Mouse (Mus musculus): ENCODE data around the gene Calhm3. TPM values are rescaled to one million over a fixed set of nuclear protein-coding genes. Genes with fewer than 3 reads are reported as not detected.
"Not testable (repeated sequence)": the region's sequence is repeated elsewhere in the genome, so short reads cannot be mapped to it uniquely, and the experiment has no call there.

Gene Calhm3
- polyA plus RNA-seq, 1 experiment from 2014 or later, result not detected

- H3K36me3 ChIP-seq, result no peaks in the 10 kb centered on the region
- H3K27ac ChIP-seq (replicated peaks), result no peak overlapping the region
- no peaks in the 10 kb centered on the region for H3K9me3 ChIP-seq
- H3K4me2 ChIP-seq, result no peak overlapping the region
- H3K9ac ChIP-seq, result no peak overlapping the region
- no peak for ATAC-seq (ENCODE audit: low FRiP score, low read depth)
- 95% methylated on average over 6 of the region's 6 CpGs for WGBS
- no peak overlapping the region for H3K4me3 ChIP-seq
- peaks cover under 1% of the 10 kb centered on the region; the same call in 1 of the 2 replicates for H3K4me1 ChIP-seq (replicated peaks)
- no peaks in the 10 kb centered on the region for H3K27me3 ChIP-seq
Measured at GRCm38 (mm10) chr19:47163176-47163744, 5.7 kb upstream of the Calhm3 start.

GRCm38 (mm10) chr19:47161669-47162068, 4.1 kb upstream of the Calhm3 start:
- WGBS, result 58% methylated on average over 4 of the region's 4 CpGs
- no peak for ATAC-seq (ENCODE audit: low FRiP score, low read depth)

GRCm38 (mm10) chr19:47153767-47154166, 3.8 kb downstream of the Calhm3 start:
- no peak for ATAC-seq (ENCODE audit: low FRiP score, low read depth)
- H3K27me3 ChIP-seq, result no peaks in the 10 kb centered on the region
- no peak overlapping the region for H3K9ac ChIP-seq
- no peak overlapping the region for H3K4me3 ChIP-seq
- 93% methylated on average over 7 of the region's 7 CpGs for WGBS
- no peak overlapping the region for H3K27ac ChIP-seq (replicated peaks)
- peaks cover 9% of the 10 kb centered on the region for H3K4me1 ChIP-seq (replicated peaks)
- H3K9me3 ChIP-seq, result no peaks in the 10 kb centered on the region
- H3K36me3 ChIP-seq, result no peaks in the 10 kb centered on the region
- H3K4me2 ChIP-seq, result no peak overlapping the region

More at GRCm38 (mm10) chr19:47161669-47162068, 4.1 kb upstream of the Calhm3 start:
- H3K9ac ChIP-seq, result no peak overlapping the region
- H3K4me2 ChIP-seq, result no peak overlapping the region
- H3K4me3 ChIP-seq, result no peak overlapping the region
- H3K27ac ChIP-seq (replicated peaks), result no peak overlapping the region
- no peaks in the 10 kb centered on the region for H3K4me1 ChIP-seq (replicated peaks)
- H3K27me3 ChIP-seq, result no peaks in the 10 kb centered on the region
- no peaks in the 10 kb centered on the region for H3K9me3 ChIP-seq
- H3K36me3 ChIP-seq, result no peaks in the 10 kb centered on the region

GRCm38 (mm10) chr19:47152062-47152369, 5.5 kb downstream of the Calhm3 start:
- H3K4me3 ChIP-seq, result peak overlapping the region; percentile 41
- peak overlapping the region; percentile 47; the same call in 1 of the 2 replicates for H3K9ac ChIP-seq
- H3K27ac ChIP-seq (replicated peaks), result peak overlapping the region; percentile 1; the same call in 1 of the 2 replicates
- peaks cover 9% of the 10 kb centered on the region for H3K4me1 ChIP-seq (replicated peaks)
- no peaks in the 10 kb centered on the region for H3K27me3 ChIP-seq
- no peaks in the 10 kb centered on the region for H3K36me3 ChIP-seq
- WGBS, result 68% methylated on average over 12 of the region's 12 CpGs
- H3K9me3 ChIP-seq, result no peaks in the 10 kb centered on the region
- no peak for ATAC-seq (ENCODE audit: low FRiP score, low read depth)
- peak overlapping the region; percentile 74 for H3K4me2 ChIP-seq

GRCm38 (mm10) chr19:47151332-47152061, 6.1 kb downstream of the Calhm3 start:
- Histone ChIP-seq H3K9ac (peak overlapping the region; percentile 47), H3K4me2 (peak overlapping the region; percentile 74), H3K36me3 (no peaks in the 10 kb centered on the region), H3K27ac (replicated peaks) (peak overlapping the region; percentile 1; the same call in 1 of the 2 replicates), H3K4me3 (peak overlapping the region; percentile 41), H3K4me1 (replicated peaks) (peaks cover 9% of the 10 kb centered on the region), H3K9me3 (no peaks in the 10 kb centered on the region), H3K27me3 (no peaks in the 10 kb centered on the region)
- peak; percentile 73; the same call in 1 of the 2 replicates for ATAC-seq (ENCODE audit: low FRiP score, low read depth)
- WGBS, result 25% methylated on average over 32 of the region's 32 CpGs

GRCm38 (mm10) chr19:47149854-47150253, 7.7 kb downstream of the Calhm3 start:
- H3K27ac ChIP-seq (replicated peaks), result no peak overlapping the region
- H3K36me3 ChIP-seq, result no peaks in the 10 kb centered on the region
- no peak for ATAC-seq (ENCODE audit: low FRiP score, low read depth)
- 68% methylated on average over 4 of the region's 4 CpGs for WGBS
- no peak overlapping the region for H3K9ac ChIP-seq
- H3K27me3 ChIP-seq, result no peaks in the 10 kb centered on the region
- H3K4me1 ChIP-seq (replicated peaks), result peaks cover 9% of the 10 kb centered on the region
- no peaks in the 10 kb centered on the region for H3K9me3 ChIP-seq
- no peak overlapping the region for H3K4me3 ChIP-seq
- H3K4me2 ChIP-seq, result no peak overlapping the region

GRCm38 (mm10) chr19:47148267-47148847, 9.2 kb downstream of the Calhm3 start:
- Histone ChIP-seq H3K9ac (no peak overlapping the region), H3K4me3 (no peak overlapping the region), H3K36me3 (no peaks in the 10 kb centered on the region), H3K9me3 (no peaks in the 10 kb centered on the region), H3K27ac (replicated peaks) (no peak overlapping the region), H3K4me2 (no peak overlapping the region), H3K4me1 (replicated peaks) (peaks cover 9% of the 10 kb centered on the region), H3K27me3 (no peaks in the 10 kb centered on the region)
- WGBS, result 79% methylated on average over 5 of the region's 5 CpGs
- no peak for ATAC-seq (ENCODE audit: low FRiP score, low read depth)

GRCm38 (mm10) chr19:47144154-47144553, 13.4 kb downstream of the Calhm3 start, which contains the start of gene Calhm1:
TSS of gene Calhm1 (minus strand) at chr19:47144254.
- H3K27ac ChIP-seq (replicated peaks), result no peak within 1 kb of the TSS
- H3K9me3 ChIP-seq, result no peaks in the 10 kb centered on the region
- H3K4me3 ChIP-seq, result no peak within 1 kb of the TSS
- no peaks in the 10 kb centered on the region for H3K27me3 ChIP-seq
- no peak within 1 kb of the TSS for H3K4me2 ChIP-seq
- no peak for ATAC-seq (ENCODE audit: low FRiP score, low read depth)
- H3K36me3 ChIP-seq, result no peaks in the 10 kb centered on the region
- WGBS, result 94% methylated on average over 6 of the region's 6 CpGs
- no peak within 1 kb of the TSS for H3K9ac ChIP-seq
- H3K4me1 ChIP-seq (replicated peaks), result no peaks in the 10 kb centered on the region

- WGBS, result 85% methylated on average over 6 of the region's 6 CpGs
- H3K9ac ChIP-seq, result no peak overlapping the region
- H3K4me1 ChIP-seq (replicated peaks), result peaks cover 12% of the 10 kb centered on the region
- H3K27me3 ChIP-seq, result no peaks in the 10 kb centered on the region
- H3K36me3 ChIP-seq, result no peaks in the 10 kb centered on the region
- no peak overlapping the region for H3K27ac ChIP-seq (replicated peaks)
- no peaks in the 10 kb centered on the region for H3K9me3 ChIP-seq
- H3K4me3 ChIP-seq, result no peak overlapping the region
- ATAC-seq (ENCODE audit: low FRiP score, low read depth), result no peak
- no peak overlapping the region for H3K4me2 ChIP-seq
Measured at GRCm38 (mm10) chr19:47142438-47142837, 15.1 kb downstream of the Calhm3 start.

GRCm38 (mm10) chr19:47139611-47140010, 18.0 kb downstream of the Calhm3 start:
- not testable (repeated sequence) for ATAC-seq (ENCODE audit: low FRiP score, low read depth)

GRCm38 (mm10) chr19:47137771-47138421, 19.7 kb downstream of the Calhm3 start, which contains the start of gene Calhm2:
TSS of gene Calhm2 (minus strand) at chr19:47138294.
- 14% methylated on average over 27 of the region's 28 CpGs for WGBS

More at GRCm38 (mm10) chr19:47139611-47140010, 18.0 kb downstream of the Calhm3 start:
- WGBS, result 45% methylated on average over 7 of the region's 7 CpGs
- H3K9me3 ChIP-seq; H3K36me3 ChIP-seq; H3K4me2 ChIP-seq; H3K27me3 ChIP-seq; H3K27ac ChIP-seq (replicated peaks); H3K4me3 ChIP-seq; H3K9ac ChIP-seq: not testable (repeated sequence)
- peaks cover 17% of the 10 kb centered on the region for H3K4me1 ChIP-seq (replicated peaks)

More at GRCm38 (mm10) chr19:47137771-47138421, 19.7 kb downstream of the Calhm3 start, which contains the start of gene Calhm2:
- Histone ChIP-seq H3K9me3 (no peaks in the 10 kb centered on the region), H3K4me2 (peak within 1 kb of the TSS; percentile 48), H3K36me3 (no peaks in the 10 kb centered on the region), H3K9ac (0 out of 2 replicates have a peak within 1 kb of the TSS, but pooled peaks have one; percentile 9), H3K27ac (replicated peaks) (no peak within 1 kb of the TSS), H3K4me3 (peak within 1 kb of the TSS; percentile 27), H3K4me1 (replicated peaks) (peaks cover 17% of the 10 kb centered on the region), H3K27me3 (no peaks in the 10 kb centered on the region)
- ATAC-seq (ENCODE audit: low FRiP score, low read depth), result peak; percentile 28; the same call in 1 of the 2 replicates
